ENCODE assay signal across 12 mouse cellular contexts in genomic region chr6:117995168-117995567, GRCm38 (mm10). TPM values are rescaled to one million over a fixed set of nuclear protein-coding genes. Genes with fewer than 3 reads are reported as not detected.
DNase-seq lines count a peak whose midpoint lies in the region; TF ChIP-seq lines count a peak whose summit lies in the region.
"Had no signal": no experiment of that assay in that cellular context is flagged by ENCODE, and none has a peak within 500 bp of the region (broad histone marks: within the 10 kb centered on the region; RNA-seq: fewer than 3 reads in every experiment).

No protein-coding gene starts in this region.

- no peaks in the 10 kb centered on the region for H3K36me3 ChIP-seq in thymus, adult 2 months (ENCODE audit: control insufficient read depth, insufficient read depth, low read length)
- H3K36me3 ChIP-seq: midbrain, embryonic 15.5 days had no signal

- peak; percentile 37 for DNase-seq in heart, postnatal 4 days
- DNase-seq in heart, adult 8-10 months (ENCODE audit: low spot score) = no peak
- DNase-seq in ES-CJ7 (ENCODE audit: low read depth, low spot score) = peak; percentile 70
- DNase-seq in cerebellum, adult 2 months = peak; percentile 61 to 64
- peak; percentile 70 for DNase-seq in lung, postnatal 14 days
- no peak for DNase-seq in thymus, adult 2 months
- DNase-seq in urinary bladder, adult 2 months (ENCODE audit: low spot score) = no peak
- DNase-seq in left cerebral cortex, adult 8-10 months (ENCODE audit: low spot score in 2 of 2) = no peak

- TF ChIP-seq POLR2A in cerebellum, adult 2 months (IDR thresholded peaks at IDR 0.05; ENCODE audit: borderline replicate concordance, insufficient read depth, low read length) = no peak
- TF ChIP-seq POLR2A in thymus, adult 2 months (IDR thresholded peaks at IDR 0.05; ENCODE audit: control insufficient read depth, extremely low read depth, insufficient read depth, low read length, poor library complexity) = no peak

- 35% methylated on average over 9 of the region's 9 CpGs for WGBS in cerebellum, adult 2 months
- WGBS in thymus, adult 2 months = 61% methylated on average over 9 of the region's 9 CpGs

- H3K4me1 ChIP-seq in cerebellum, adult 2 months (ENCODE audit: control insufficient read depth, insufficient read depth, low read length) = peaks cover 6% of the 10 kb centered on the region; the same call in 1 of the 2 replicates
- H3K4me1 ChIP-seq in thymus, adult 2 months (replicated peaks; ENCODE audit: control insufficient read depth, insufficient read depth, low read length) = no peaks in the 10 kb centered on the region
- H3K4me1 ChIP-seq: midbrain, embryonic 15.5 days had no signal

- H3K4me3 ChIP-seq in cerebellum, adult 2 months (replicated peaks; ENCODE audit: insufficient read depth, low read depth, low read length) = no peak overlapping the region
- H3K4me3 ChIP-seq in thymus, adult 2 months (ENCODE audit: control insufficient read depth, insufficient read depth, low read length) = no peak overlapping the region
- H3K4me3 ChIP-seq: midbrain, embryonic 15.5 days had no signal

- TF ChIP-seq CTCF in cerebellum, adult 2 months (IDR thresholded peaks at IDR 0.05; ENCODE audit: borderline replicate concordance, insufficient read depth, low read depth, low read length) = peak; percentile 71; the same call in 1 of the 2 replicates
- no peak for TF ChIP-seq CTCF in thymus, adult 2 months (IDR thresholded peaks at IDR 0.05; ENCODE audit: borderline replicate concordance, control insufficient read depth, extremely low read depth, insufficient read depth, low read length, poor library complexity)

- H3K27me3 ChIP-seq in cerebellum, adult 2 months (ENCODE audit: control insufficient read depth, insufficient read depth, low read length) = no peaks in the 10 kb centered on the region
- no peaks in the 10 kb centered on the region for H3K27me3 ChIP-seq in thymus, adult 2 months (ENCODE audit: control insufficient read depth, insufficient read depth, low read length)
- H3K27me3 ChIP-seq: midbrain, embryonic 15.5 days had no signal

- no peak overlapping the region for H3K27ac ChIP-seq in cerebellum, adult 2 months (ENCODE audit: insufficient read depth, low read length)
- H3K27ac ChIP-seq in thymus, adult 2 months (ENCODE audit: control insufficient read depth, insufficient read depth, low read length) = no peak overlapping the region
- H3K27ac ChIP-seq: midbrain, embryonic 15.5 days had no signal

RNA-seq across cellular contexts. Expression of gene Rasgef1a, which starts 16.1 kb away (rescaled TPM):
- total RNA-seq in heart, postnatal 4 days (2021) = under 1 TPM; 0.62 to 0.63 TPM
- total RNA-seq in heart, adult 8-10 months (2022) = under 1 TPM; 0.35 to 0.69 (median 0.42) TPM
- 59.8 and 66.0 TPM in 2 replicates for polyA plus RNA-seq in cerebellum, adult 2 months (2012; rRNA removed)
- 1.0 and 1.1 TPM in 2 replicates for polyA plus RNA-seq in thymus, adult 2 months (2012; rRNA removed)
- 1.0 and 1.1 TPM in 2 replicates for polyA plus RNA-seq in urinary bladder, adult 2 months (2012; rRNA removed)
- total RNA-seq in left cerebral cortex, adult 8-10 months (2022) = 100 to 1,000 TPM; 191 to 234 (median 206) TPM
- total RNA-seq: hematopoietic stem cell, adult 5-6 weeks; liver, adult 2 months had no signal

RNA-seq across cellular contexts. Expression of gene Fxyd4, which starts 57.7 kb away (rescaled TPM):
- total RNA-seq in heart, postnatal 4 days (2021) = not detected
- total RNA-seq in heart, adult 8-10 months (2022) = not detected
- polyA plus RNA-seq in cerebellum, adult 2 months (2012; rRNA removed) = not detected in 2 replicates
- polyA plus RNA-seq in thymus, adult 2 months (2012; rRNA removed) = 0.37 and 0.77 TPM in 2 replicates
- polyA plus RNA-seq in urinary bladder, adult 2 months (2012; rRNA removed) = 5.7 and 7.0 TPM in 2 replicates
- total RNA-seq in left cerebral cortex, adult 8-10 months (2022) = not detected
- total RNA-seq: liver, adult 2 months; MEL had no signal

Comparison
In these comparisons a context has a peak if more than half of its experiments do, and no peak if none do; other contexts are left out.
1. DNase-seq: peak in heart, postnatal 4 days (single experiment), ES-CJ7 (single experiment), cerebellum, adult 2 months (2 of 2) and lung, postnatal 14 days (single experiment); none in heart, adult 8-10 months (single experiment), thymus, adult 2 months (single experiment), urinary bladder, adult 2 months (single experiment) and left cerebral cortex, adult 8-10 months (0 of 2).
2. RNA of gene Rasgef1a, which starts 16.1 kb away (total RNA-seq): 191 to 234 TPM in left cerebral cortex, adult 8-10 months; 0.62 to 0.63 TPM in heart, postnatal 4 days and 0.35 to 0.69 TPM in heart, adult 8-10 months; every median in the first group is over 100 times any median in the second.